Mouse (Mus musculus): Measurements from ENCODE around the gene Slc30a4. TPM values are rescaled to one million over a fixed set of nuclear protein-coding genes. Genes with fewer than 3 reads are reported as not detected.

The Slc30a4 gene
- polyA plus RNA-seq, 2 experiments = 13.6 to 18.4 TPM

DNA sequence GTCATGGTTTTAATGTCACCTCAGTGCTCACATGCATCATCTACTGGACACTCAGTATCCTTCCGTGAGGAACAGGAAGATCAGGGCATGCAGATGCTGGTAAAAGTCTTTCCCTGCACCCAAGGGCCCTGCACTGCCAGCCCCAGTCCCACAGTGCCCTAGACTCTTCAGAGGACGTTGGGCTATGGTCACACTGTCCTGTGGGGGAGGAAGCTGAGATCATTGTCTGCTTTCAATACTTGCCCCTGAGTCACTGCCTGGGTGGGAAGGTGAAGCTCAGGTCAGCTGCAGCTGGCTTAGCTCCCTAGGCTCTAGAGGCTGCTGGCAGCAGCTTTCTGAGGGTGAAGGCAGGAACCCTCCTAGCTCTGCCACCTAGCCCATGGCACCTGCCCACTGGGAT is 46.4 kb downstream of the Slc30a4 start:
- no peak overlapping the region for H3K9ac ChIP-seq (ENCODE audit: low read depth, low read length, severe bottlenecking)
- no peaks in the 10 kb centered on the region for H3K9me3 ChIP-seq (ENCODE audit: control insufficient read depth, low read length)
- no peaks in the 10 kb centered on the region for H3K36me3 ChIP-seq (ENCODE audit: control insufficient read depth, insufficient read depth, low read length)
- no peak overlapping the region for H3K4me2 ChIP-seq (replicated peaks; ENCODE audit: low read depth, low read length, severe bottlenecking)
- H3K4me1 ChIP-seq (ENCODE audit: control insufficient read depth, insufficient read depth, low read length) = no peaks in the 10 kb centered on the region
- DNase-seq (ENCODE audit: low spot score) = no peak
- H3K4me3 ChIP-seq (replicated peaks; ENCODE audit: low read length) = no peak overlapping the region
- no peaks in the 10 kb centered on the region for H3K27me3 ChIP-seq (ENCODE audit: control insufficient read depth, insufficient read depth, low read length)
- H3K27ac ChIP-seq (replicated peaks; ENCODE audit: low read depth, low read length) = no peak overlapping the region
- TF ChIP-seq POLR2A (IDR thresholded peaks at IDR 0.05; ENCODE audit: borderline replicate concordance, extremely low read depth, insufficient read depth, insufficient read length) = no peak
- ATAC-seq (ENCODE audit: low FRiP score, low read depth) = no peak
- 47% methylated on average over 2 of the region's 2 CpGs for WGBS

- no peaks in the 10 kb centered on the region for H3K36me3 ChIP-seq (ENCODE audit: control insufficient read depth, insufficient read depth, low read length)
- no peak overlapping the region for H3K9ac ChIP-seq (ENCODE audit: low read depth, low read length, severe bottlenecking)
- 61% methylated on average over 17 of the region's 17 CpGs for WGBS
- no peak for TF ChIP-seq POLR2A (IDR thresholded peaks at IDR 0.05; ENCODE audit: borderline replicate concordance, extremely low read depth, insufficient read depth, insufficient read length)
- no peaks in the 10 kb centered on the region for H3K27me3 ChIP-seq (ENCODE audit: control insufficient read depth, insufficient read depth, low read length)
- no peak overlapping the region for H3K27ac ChIP-seq (replicated peaks; ENCODE audit: low read depth, low read length)
- ATAC-seq (ENCODE audit: low FRiP score, low read depth) = no peak
- H3K4me2 ChIP-seq (replicated peaks; ENCODE audit: low read depth, low read length, severe bottlenecking) = no peak overlapping the region
- no peaks in the 10 kb centered on the region for H3K9me3 ChIP-seq (ENCODE audit: control insufficient read depth, low read length)
- no peak overlapping the region for H3K4me3 ChIP-seq (replicated peaks; ENCODE audit: low read length)
- no peaks in the 10 kb centered on the region for H3K4me1 ChIP-seq (ENCODE audit: control insufficient read depth, insufficient read depth, low read length)
- DNase-seq (ENCODE audit: low spot score) = no peak
Observed at GRCm38 (mm10) chr2:122652096-122653084, 50.1 kb downstream of the Slc30a4 start.

GRCm38 (mm10) chr2:122638673-122639072 is 63.8 kb downstream of the Slc30a4 start:
- ATAC-seq (ENCODE audit: low FRiP score, low read depth) (no peak), DNase-seq (ENCODE audit: low spot score) (no peak)
- H3K4me3 ChIP-seq (replicated peaks; ENCODE audit: low read length) = no peak overlapping the region
- TF ChIP-seq POLR2A (IDR thresholded peaks at IDR 0.05; ENCODE audit: borderline replicate concordance, extremely low read depth, insufficient read depth, insufficient read length) = no peak
- no peak overlapping the region for H3K9ac ChIP-seq (ENCODE audit: low read depth, low read length, severe bottlenecking)
- no peaks in the 10 kb centered on the region for H3K9me3 ChIP-seq (ENCODE audit: control insufficient read depth, low read length)
- H3K27me3 ChIP-seq (ENCODE audit: control insufficient read depth, insufficient read depth, low read length) = peaks cover 18% of the 10 kb centered on the region; the same call in 1 of the 2 replicates
- H3K4me2 ChIP-seq (replicated peaks; ENCODE audit: low read depth, low read length, severe bottlenecking) = no peak overlapping the region
- H3K4me1 ChIP-seq (ENCODE audit: control insufficient read depth, insufficient read depth, low read length) = peaks cover 4% of the 10 kb centered on the region
- no peak overlapping the region for H3K27ac ChIP-seq (replicated peaks; ENCODE audit: low read depth, low read length)
- H3K36me3 ChIP-seq (ENCODE audit: control insufficient read depth, insufficient read depth, low read length) = peaks cover 3% of the 10 kb centered on the region; the same call in 1 of the 2 replicates
- WGBS = 56% methylated on average over 5 of the region's 5 CpGs

GRCm38 (mm10) chr2:122638029-122638428 is 64.4 kb downstream of the Slc30a4 start:
- TF ChIP-seq POLR2A (IDR thresholded peaks at IDR 0.05; ENCODE audit: borderline replicate concordance, extremely low read depth, insufficient read depth, insufficient read length) = no peak
- WGBS = 29% methylated on average over 12 of the region's 12 CpGs
- H3K9me3 ChIP-seq (ENCODE audit: control insufficient read depth, low read length) = no peaks in the 10 kb centered on the region
- no peak overlapping the region for H3K9ac ChIP-seq (ENCODE audit: low read depth, low read length, severe bottlenecking)
- ATAC-seq (ENCODE audit: low FRiP score, low read depth) = no peak
- DNase-seq (ENCODE audit: low spot score) = no peak
- H3K4me1 ChIP-seq (ENCODE audit: control insufficient read depth, insufficient read depth, low read length) = peaks cover 4% of the 10 kb centered on the region
- peaks cover 8% of the 10 kb centered on the region for H3K36me3 ChIP-seq (ENCODE audit: control insufficient read depth, insufficient read depth, low read length)
- H3K27ac ChIP-seq (replicated peaks; ENCODE audit: low read depth, low read length) = no peak overlapping the region
- peak overlapping the region; percentile 37 for H3K4me3 ChIP-seq (replicated peaks; ENCODE audit: low read length)
- peaks cover 18% of the 10 kb centered on the region; the same call in 1 of the 2 replicates for H3K27me3 ChIP-seq (ENCODE audit: control insufficient read depth, insufficient read depth, low read length)
- H3K4me2 ChIP-seq (replicated peaks; ENCODE audit: low read depth, low read length, severe bottlenecking) = peak overlapping the region; percentile 65

- Histone ChIP-seq H3K9me3 (ENCODE audit: control insufficient read depth, low read length) (no peaks in the 10 kb centered on the region), H3K4me3 (replicated peaks; ENCODE audit: low read length) (peak overlapping the region; percentile 37), H3K9ac (ENCODE audit: low read depth, low read length, severe bottlenecking) (no peak overlapping the region), H3K27ac (replicated peaks; ENCODE audit: low read depth, low read length) (no peak overlapping the region), H3K4me1 (ENCODE audit: control insufficient read depth, insufficient read depth, low read length) (peaks cover 4% of the 10 kb centered on the region), H3K36me3 (ENCODE audit: control insufficient read depth, insufficient read depth, low read length) (peaks cover 13% of the 10 kb centered on the region), H3K4me2 (replicated peaks; ENCODE audit: low read depth, low read length, severe bottlenecking) (peak overlapping the region; percentile 65), H3K27me3 (ENCODE audit: control insufficient read depth, insufficient read depth, low read length) (peaks cover 18% of the 10 kb centered on the region; the same call in 1 of the 2 replicates)
- DNase-seq (ENCODE audit: low spot score) (peak; percentile 73), ATAC-seq (ENCODE audit: low FRiP score, low read depth) (peak; percentile 75)
- no peak for TF ChIP-seq POLR2A (IDR thresholded peaks at IDR 0.05; ENCODE audit: borderline replicate concordance, extremely low read depth, insufficient read depth, insufficient read length)
- 2% methylated on average over 36 of the region's 36 CpGs for WGBS
Observed at GRCm38 (mm10) chr2:122637526-122637997, 64.9 kb downstream of the Slc30a4 start.

Measured in limb, embryonic 14.5 days (tissue).